Mouse (Mus musculus): ENCODE measurements around the gene Tacc2.
A peak's percentile ranks its signal among the peaks of the same experiment; 100 is the strongest.

The Tacc2 gene

DNA sequence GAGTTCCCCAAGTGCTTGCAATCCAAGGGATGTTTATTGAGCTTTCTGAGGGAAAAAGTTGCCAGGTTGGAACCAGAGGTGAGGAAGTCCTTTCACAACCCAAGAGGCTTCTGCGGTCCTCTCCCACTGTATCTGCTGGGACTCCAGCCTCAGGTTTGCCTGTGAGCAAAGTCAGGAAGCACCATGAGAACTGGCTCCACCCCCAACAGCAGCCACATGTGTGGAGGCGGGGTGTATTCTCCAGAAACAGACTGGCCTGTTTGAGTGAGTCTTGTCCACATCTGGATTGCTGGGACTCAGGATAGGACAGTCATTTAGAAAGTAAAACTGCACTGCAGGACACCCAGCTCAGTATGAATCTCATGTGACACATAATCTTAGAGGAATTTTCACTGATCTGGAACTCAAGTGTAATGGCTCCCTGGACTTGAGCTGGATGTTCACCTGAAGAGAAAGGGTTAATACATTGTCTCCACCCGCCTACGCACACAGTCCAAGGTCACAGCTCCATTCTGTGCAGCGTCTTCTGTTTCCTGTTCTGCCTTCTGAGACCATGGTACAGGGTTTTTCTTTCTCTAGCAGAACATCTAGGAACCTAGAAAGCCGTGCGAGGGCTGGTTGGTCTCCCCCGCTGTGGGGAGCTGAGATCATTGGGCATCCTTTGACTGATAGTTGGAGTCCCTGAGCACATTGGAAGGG is 149.6 kb downstream of the Tacc2 start:
- DNase-seq (ENCODE audit: low read depth) = no peak

DNA sequence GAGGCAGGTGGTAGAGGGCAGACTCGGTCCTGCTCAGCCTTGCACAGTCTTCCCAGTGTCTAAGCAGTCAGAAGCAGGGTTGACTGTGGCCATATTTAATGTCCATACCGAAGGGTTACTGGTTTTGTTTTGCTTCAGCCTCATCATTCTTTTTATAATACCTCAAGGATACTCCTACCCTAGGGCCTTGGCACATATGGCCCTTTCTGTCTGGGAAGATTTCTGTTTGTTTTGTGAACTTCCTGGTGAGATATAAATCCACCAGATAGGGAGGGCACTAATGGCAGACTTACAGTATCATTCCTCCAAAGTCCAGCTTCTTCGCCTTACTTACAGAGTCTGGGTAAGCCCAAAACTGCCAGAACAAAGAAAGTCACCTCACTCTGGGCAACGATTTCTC is 150.3 kb downstream of the Tacc2 start:
- no peak for DNase-seq (ENCODE audit: low read depth)

- DNase-seq (ENCODE audit: low read depth) = no peak
These were observed 154.6 kb downstream of the Tacc2 start for GRCm38 (mm10) chr7:130731792-130732191.

DNA sequence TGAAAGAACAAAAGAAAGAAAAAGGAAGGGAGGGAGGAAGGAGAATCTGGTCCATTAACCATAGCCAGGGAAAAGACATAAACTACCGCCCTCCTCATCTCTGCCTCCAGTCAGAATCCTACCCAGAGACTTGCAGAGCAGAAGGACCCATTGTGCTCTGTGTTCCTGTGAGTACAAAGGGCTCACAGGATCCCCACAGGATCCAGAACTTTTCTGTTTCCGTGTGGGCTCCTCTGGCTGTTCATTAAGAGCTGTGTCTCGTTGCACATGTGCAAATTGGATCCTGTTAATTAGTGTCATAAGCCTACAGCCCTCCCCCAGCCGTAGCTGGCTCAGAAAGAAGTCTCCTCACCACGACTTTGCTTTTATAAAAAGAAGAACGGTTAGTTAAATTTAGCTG is 155.7 kb downstream of the Tacc2 start:
- DNase-seq (ENCODE audit: low read depth) = no peak

DNA sequence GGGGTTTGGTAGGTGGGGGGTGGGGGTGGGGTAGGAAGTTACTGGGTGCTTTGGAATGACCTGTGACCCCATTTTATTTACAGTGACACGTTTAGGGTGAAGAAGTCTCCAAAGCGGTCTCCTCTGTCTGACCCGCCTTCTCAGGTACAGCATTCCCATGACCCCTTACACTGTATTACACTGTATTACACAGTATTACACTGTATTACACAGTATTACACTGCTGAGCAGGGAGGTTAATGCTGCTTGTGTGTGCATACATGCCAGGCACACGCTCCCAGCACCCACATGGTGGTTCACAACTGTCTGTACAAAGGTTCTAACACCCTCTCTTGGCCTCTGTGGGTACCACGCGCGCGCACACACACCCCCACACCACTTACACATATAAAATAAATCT is 156.2 kb downstream of the Tacc2 start:
- no peak for DNase-seq (ENCODE audit: low read depth)

DNA sequence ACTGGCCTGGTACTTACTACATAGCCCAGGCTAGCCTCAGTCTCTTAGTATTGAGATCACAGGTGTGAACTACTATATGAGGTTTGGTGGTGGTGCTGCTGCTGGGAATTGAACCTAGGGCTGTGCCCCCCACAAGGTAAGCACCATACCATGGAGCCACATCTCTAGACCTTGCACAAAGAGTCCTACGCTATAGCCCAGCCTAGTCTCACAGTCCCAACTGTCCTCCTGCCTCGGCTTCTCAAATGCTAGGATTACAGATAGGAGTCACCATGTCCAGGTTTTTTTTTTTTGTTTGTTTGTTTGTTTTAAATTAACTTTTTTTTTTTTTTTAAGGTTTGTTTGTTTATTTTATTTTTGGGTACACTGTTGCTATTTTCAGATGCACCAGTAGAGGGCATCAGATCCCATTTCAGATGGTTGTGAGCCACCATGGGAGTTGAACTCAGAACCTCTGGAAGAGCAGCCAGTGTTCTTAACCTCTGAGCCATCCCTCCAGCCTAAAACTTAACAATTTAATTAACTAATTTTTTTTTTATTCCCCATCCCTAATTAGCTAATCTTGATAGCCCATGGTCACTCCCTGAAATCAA is 157.1 kb downstream of the Tacc2 start:
- no peak for DNase-seq (ENCODE audit: low read depth)

GRCm38 (mm10) chr7:130741099-130741498 is 163.9 kb downstream of the Tacc2 start:
- DNase-seq (ENCODE audit: low read depth) = no peak

DNA sequence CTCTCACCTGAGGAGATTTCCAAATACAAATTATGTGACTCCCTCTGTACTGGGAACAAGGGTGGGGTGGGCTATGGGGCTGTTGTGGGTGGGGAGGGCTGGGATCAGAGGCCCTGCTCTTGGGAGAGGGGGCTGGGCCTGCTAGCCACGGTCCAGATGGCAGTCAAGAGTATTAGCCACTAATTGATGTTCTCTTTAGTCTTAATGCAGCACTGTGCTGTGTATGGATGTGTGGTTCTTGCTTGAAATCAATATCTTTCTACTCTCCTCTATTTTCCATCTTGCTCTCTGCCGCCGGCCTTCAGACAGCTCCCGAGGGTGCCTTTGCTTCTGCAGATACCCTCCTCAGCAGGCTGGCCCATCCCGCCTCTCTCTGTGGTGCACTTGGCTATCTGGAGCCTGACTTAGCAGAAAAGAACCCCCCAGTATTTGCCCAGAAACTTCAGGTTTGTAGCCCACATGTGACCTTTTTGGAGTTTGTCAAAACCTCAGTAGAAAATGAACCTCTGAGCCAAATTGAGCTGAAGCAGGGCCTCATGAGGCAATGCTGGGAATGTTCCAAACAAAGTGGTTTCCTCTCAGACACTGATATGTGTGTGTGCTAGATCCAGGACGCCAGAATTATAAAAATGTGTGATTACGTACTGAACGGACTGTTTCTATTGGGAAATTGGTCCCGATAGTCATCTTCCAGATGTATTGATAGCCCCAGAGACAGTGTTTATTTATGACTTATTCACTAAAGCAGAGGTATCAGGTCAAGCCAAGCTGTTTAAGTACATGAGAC is 166.2 kb downstream of the Tacc2 start:
- DNase-seq (ENCODE audit: low read depth) = no peak

- no peak for DNase-seq (ENCODE audit: low read depth)
These were observed 171.9 kb downstream of the Tacc2 start for GRCm38 (mm10) chr7:130749165-130749564.

- no peak for DNase-seq (ENCODE audit: low read depth)
These were observed 173.7 kb downstream of the Tacc2 start for GRCm38 (mm10) chr7:130750752-130751490.

GRCm38 (mm10) chr7:130751678-130752077 is 174.4 kb downstream of the Tacc2 start:
- no peak for DNase-seq (ENCODE audit: low read depth)

DNA sequence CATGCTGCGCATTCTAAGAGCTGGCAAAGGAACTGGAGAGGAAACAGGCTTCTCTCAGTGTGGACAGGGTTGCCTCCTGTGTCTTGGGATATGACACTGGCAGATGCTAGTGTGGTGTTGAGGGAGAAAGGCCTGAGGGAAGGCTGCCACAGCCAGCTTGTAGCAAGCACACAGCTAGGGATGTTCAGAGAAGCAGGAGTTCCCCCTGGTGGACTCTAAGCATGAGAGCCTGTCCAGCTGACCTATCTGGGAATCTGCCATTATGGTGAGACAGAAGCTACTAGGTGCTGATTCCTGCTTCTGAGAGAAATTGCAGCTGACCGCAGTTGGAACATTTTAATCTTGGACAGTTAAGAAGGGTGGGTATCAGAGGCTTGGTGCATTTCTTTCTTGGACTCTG is 177.6 kb downstream of the Tacc2 start:
- DNase-seq (ENCODE audit: low read depth) = no peak

DNA sequence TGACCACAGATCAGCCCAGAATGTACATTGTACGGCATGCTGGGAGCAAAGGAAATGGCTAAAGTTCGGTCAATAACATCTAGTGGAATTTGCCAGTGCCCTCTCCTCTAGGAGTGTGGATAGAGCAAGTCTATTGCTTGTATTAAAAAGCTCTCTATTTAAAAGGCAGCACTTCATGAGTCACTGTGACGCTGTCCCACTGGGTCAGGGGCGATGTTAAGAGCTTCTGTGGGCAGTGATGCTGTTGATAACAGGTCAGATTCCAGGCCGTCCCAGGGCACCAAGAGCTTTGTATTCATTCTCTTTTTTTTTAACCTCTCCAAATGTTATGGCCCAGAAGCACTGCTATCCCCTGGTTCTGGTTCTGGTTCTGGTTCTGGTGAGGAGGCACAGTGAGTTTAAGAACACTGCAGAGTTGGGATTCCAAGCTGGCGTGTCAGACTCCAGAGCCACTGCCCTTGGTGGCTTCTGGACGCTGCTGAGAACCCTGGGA is 179.2 kb downstream of the Tacc2 start:
- DNase-seq (ENCODE audit: low read depth) = no peak

GRCm38 (mm10) chr7:130757326-130757865 is 180.2 kb downstream of the Tacc2 start:
- no peak for DNase-seq (ENCODE audit: low read depth)

GRCm38 (mm10) chr7:130762071-130762897 is 185.0 kb downstream of the Tacc2 start:
- DNase-seq (ENCODE audit: low read depth) = peak; percentile 30

GRCm38 (mm10) chr7:130764160-130764559 is 186.9 kb downstream of the Tacc2 start:
- no peak for DNase-seq (ENCODE audit: low read depth)

DNA sequence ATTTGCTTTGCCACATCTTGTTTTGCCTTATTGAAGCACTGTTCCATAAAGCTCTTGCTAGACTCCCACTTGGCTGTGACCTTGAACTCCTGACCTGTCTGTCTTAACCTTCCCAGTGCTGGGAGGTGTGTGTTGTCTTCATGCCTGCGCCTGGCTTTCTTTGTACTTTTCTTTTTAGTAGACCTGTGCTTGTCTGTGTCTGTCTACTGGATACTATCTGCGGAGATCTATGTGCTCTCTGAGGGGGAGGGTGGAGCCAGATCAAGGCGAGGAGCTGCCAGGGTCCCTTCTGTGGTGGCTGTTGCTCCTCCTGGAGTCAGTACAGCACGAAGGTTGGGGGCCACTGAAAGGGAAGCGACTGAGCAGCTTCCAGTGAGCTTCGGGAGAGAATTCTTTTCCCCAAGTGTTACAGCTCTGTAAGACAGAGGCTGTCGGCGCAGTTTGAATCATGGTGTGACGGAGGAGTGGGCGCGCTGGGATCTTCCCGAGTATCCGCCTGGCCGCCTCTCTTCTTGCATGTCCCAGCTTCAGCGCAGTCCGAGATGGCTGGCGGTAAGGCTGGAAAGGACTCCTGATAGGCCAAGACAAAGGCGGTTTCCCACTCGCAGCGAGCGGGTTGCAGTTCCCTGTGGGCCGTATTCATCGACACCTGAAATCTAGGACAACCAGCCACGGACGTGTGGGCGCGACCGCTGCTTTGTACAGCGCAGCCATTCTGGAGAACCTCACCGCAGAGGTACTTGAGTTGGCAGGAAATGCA is 189.4 kb downstream of the Tacc2 start:
- DNase-seq (ENCODE audit: low read depth) = no peak

DNA sequence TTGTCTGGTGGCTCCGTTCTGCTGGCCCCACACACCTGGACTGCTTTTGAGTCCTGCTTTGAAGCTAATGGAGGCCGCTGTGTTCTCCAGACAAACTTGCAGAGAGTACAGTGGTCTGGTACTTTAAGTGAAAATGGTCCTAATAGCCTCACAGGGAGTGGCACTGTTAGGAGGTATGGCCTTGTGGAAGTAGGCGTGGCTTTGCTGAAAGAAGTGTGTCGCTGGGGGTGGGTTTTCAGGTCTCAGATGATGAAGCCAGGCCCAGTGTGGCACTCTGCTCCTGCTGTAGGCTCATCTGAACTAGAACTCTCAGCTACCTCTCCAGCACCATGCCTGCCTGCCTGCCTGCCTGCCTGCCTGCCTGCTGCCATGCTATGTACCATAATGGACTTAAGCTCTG is 190.9 kb downstream of the Tacc2 start:
- no peak for DNase-seq (ENCODE audit: low read depth)

- DNase-seq (ENCODE audit: low read depth) = peak; percentile 39
These were observed 193.5 kb downstream of the Tacc2 start for GRCm38 (mm10) chr7:130770707-130771106.

DNA sequence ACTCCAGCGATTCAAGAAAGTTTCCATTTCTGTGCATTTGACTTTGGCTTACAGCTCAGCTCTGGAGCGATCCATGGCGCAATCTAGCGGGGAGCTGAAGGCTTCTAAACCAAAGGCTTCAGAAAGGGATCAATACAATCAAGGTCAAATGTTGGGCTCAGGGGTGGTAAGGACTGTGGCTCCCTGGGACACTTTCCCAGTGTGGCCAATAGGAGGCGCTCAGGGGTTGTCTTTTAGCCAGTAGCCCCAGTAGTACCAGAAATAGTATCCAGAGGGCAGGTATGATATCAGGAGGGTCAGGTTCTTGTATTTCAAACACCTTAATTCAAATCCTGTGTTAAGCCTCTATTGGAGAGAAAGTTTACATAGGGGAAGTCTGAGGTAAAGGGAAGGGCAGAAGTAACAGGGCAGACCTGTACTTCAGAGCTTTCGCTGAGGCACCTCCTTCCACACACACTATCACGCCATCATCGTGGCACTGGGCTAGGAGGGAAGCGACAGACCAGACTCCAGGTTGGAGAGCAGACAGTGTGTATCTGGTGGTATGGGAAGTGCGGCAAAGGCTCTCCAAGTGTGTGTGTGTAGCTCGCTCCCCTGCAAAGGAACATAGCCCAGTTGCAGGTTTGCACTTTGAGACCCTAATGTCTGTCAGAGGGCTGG is 196.1 kb downstream of the Tacc2 start:
- no peak for DNase-seq (ENCODE audit: low read depth)

All from c-Kit-positive CD71-positive TER-119-negative erythroid progenitor cells, embryonic 14.5 days (primary cell).